Mouse (Mus musculus): ENCODE measurements around the gene Rcan2. TPM values are rescaled to one million over a fixed set of nuclear protein-coding genes. Genes with fewer than 3 reads are reported as not detected.

Rcan2 gene
- polyA plus RNA-seq, 1 experiment from 2014 or later = 37.6 TPM

GRCm38 (mm10) chr17:43916128-43916527 is 115.0 kb downstream of the Rcan2 start:
- Histone ChIP-seq H3K9ac (ENCODE audit: low read depth, low read length) (no peak overlapping the region), H3K27ac (ENCODE audit: low read depth, low read length) (no peak overlapping the region), H3K4me1 (replicated peaks; ENCODE audit: control insufficient read depth, insufficient read depth, low read length) (no peaks in the 10 kb centered on the region), H3K4me2 (replicated peaks; ENCODE audit: low read depth, low read length) (no peak overlapping the region), H3K9me3 (ENCODE audit: control insufficient read depth, low read length) (no peaks in the 10 kb centered on the region), H3K27me3 (ENCODE audit: control insufficient read depth, insufficient read depth, low read length) (no peaks in the 10 kb centered on the region), H3K36me3 (ENCODE audit: control insufficient read depth, insufficient read depth, low read length) (no peaks in the 10 kb centered on the region), H3K4me3 (ENCODE audit: low read depth, low read length) (no peak overlapping the region)
- no peak for ATAC-seq (ENCODE audit: low FRiP score)
- 81% methylated on average over 8 of the region's 8 CpGs for WGBS
- DNase-seq (ENCODE audit: low spot score) = no peak

DNA sequence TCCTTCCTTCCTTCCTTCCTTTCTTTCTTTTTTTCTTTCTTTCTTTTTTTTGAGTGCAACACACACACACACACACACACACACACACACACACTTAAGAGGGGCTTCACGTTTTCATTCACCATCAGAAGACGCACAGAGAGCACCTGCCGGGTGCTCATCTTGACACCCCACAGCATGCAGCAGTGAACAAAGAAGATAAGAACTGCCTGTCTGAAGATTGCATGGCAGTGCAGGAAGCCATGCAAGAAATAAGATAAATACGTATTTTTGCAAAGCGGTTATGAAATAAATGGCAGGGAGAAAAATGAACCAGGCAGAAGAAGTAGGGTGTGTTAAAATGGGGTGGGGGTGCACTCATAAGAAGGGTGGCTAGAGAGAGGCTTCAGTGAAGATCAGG is 116.0 kb downstream of the Rcan2 start:
- DNase-seq (ENCODE audit: low spot score) = no peak
- Histone ChIP-seq H3K4me3 (ENCODE audit: low read depth, low read length) (no peak overlapping the region), H3K36me3 (ENCODE audit: control insufficient read depth, insufficient read depth, low read length) (no peaks in the 10 kb centered on the region), H3K9me3 (ENCODE audit: control insufficient read depth, low read length) (no peaks in the 10 kb centered on the region), H3K27ac (ENCODE audit: low read depth, low read length) (no peak overlapping the region), H3K4me1 (replicated peaks; ENCODE audit: control insufficient read depth, insufficient read depth, low read length) (no peaks in the 10 kb centered on the region), H3K9ac (ENCODE audit: low read depth, low read length) (no peak overlapping the region), H3K4me2 (replicated peaks; ENCODE audit: low read depth, low read length) (no peak overlapping the region), H3K27me3 (ENCODE audit: control insufficient read depth, insufficient read depth, low read length) (no peaks in the 10 kb centered on the region)
- ATAC-seq (ENCODE audit: low FRiP score) = no peak
- WGBS = 88% methylated on average over 5 of the region's 5 CpGs

- no peak for DNase-seq (ENCODE audit: low spot score)
- H3K27me3 ChIP-seq (ENCODE audit: control insufficient read depth, insufficient read depth, low read length) = no peaks in the 10 kb centered on the region
- H3K36me3 ChIP-seq (ENCODE audit: control insufficient read depth, insufficient read depth, low read length) = no peaks in the 10 kb centered on the region
- no peak overlapping the region for H3K9ac ChIP-seq (ENCODE audit: low read depth, low read length)
- no peak overlapping the region for H3K27ac ChIP-seq (ENCODE audit: low read depth, low read length)
- ATAC-seq (ENCODE audit: low FRiP score) = no peak
- H3K4me3 ChIP-seq (ENCODE audit: low read depth, low read length) = no peak overlapping the region
- H3K4me2 ChIP-seq (replicated peaks; ENCODE audit: low read depth, low read length) = no peak overlapping the region
- H3K4me1 ChIP-seq (replicated peaks; ENCODE audit: control insufficient read depth, insufficient read depth, low read length) = no peaks in the 10 kb centered on the region
- 86% methylated on average over 4 of the region's 4 CpGs for WGBS
- H3K9me3 ChIP-seq (ENCODE audit: control insufficient read depth, low read length) = no peaks in the 10 kb centered on the region
These were observed 128.7 kb downstream of the Rcan2 start for GRCm38 (mm10) chr17:43929856-43930255.

DNA sequence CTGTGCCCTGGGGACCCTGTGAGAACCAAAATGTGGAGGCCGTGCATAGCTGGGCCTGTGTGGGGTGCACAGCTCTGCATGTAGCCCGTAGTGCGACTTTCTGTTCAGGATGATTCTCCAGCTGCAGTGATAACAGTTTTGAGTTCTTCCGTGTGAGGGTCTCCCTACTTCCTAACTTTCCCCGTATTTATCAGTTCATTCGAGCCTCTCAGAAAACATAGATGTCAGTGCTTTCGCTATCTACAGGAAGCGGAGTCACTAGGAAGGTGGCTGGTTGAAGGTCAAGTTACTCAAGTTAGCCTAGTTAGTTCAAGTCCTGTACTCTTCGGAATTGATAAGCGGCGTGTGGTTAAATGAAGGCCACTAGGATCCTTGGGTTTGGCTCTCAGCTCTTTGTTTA is 130.6 kb downstream of the Rcan2 start:
- H3K27me3 ChIP-seq (ENCODE audit: control insufficient read depth, insufficient read depth, low read length) = no peaks in the 10 kb centered on the region
- H3K36me3 ChIP-seq (ENCODE audit: control insufficient read depth, insufficient read depth, low read length) = no peaks in the 10 kb centered on the region
- no peaks in the 10 kb centered on the region for H3K9me3 ChIP-seq (ENCODE audit: control insufficient read depth, low read length)
- no peak overlapping the region for H3K4me2 ChIP-seq (replicated peaks; ENCODE audit: low read depth, low read length)
- DNase-seq (ENCODE audit: low spot score) = no peak
- H3K9ac ChIP-seq (ENCODE audit: low read depth, low read length) = no peak overlapping the region
- WGBS = 98% methylated on average over 11 of the region's 11 CpGs
- no peaks in the 10 kb centered on the region for H3K4me1 ChIP-seq (replicated peaks; ENCODE audit: control insufficient read depth, insufficient read depth, low read length)
- H3K27ac ChIP-seq (ENCODE audit: low read depth, low read length) = no peak overlapping the region
- ATAC-seq (ENCODE audit: low FRiP score) = no peak
- no peak overlapping the region for H3K4me3 ChIP-seq (ENCODE audit: low read depth, low read length)

GRCm38 (mm10) chr17:43934056-43934455 is 132.9 kb downstream of the Rcan2 start:
- 81% methylated on average over 9 of the region's 9 CpGs for WGBS
- Histone ChIP-seq H3K27me3 (ENCODE audit: control insufficient read depth, insufficient read depth, low read length) (no peaks in the 10 kb centered on the region), H3K4me2 (replicated peaks; ENCODE audit: low read depth, low read length) (no peak overlapping the region), H3K36me3 (ENCODE audit: control insufficient read depth, insufficient read depth, low read length) (no peaks in the 10 kb centered on the region), H3K4me1 (replicated peaks; ENCODE audit: control insufficient read depth, insufficient read depth, low read length) (no peaks in the 10 kb centered on the region), H3K9me3 (ENCODE audit: control insufficient read depth, low read length) (no peaks in the 10 kb centered on the region), H3K9ac (ENCODE audit: low read depth, low read length) (no peak overlapping the region), H3K4me3 (ENCODE audit: low read depth, low read length) (no peak overlapping the region), H3K27ac (ENCODE audit: low read depth, low read length) (no peak overlapping the region)
- DNase-seq (ENCODE audit: low spot score) (no peak), ATAC-seq (ENCODE audit: low FRiP score) (no peak)

DNA sequence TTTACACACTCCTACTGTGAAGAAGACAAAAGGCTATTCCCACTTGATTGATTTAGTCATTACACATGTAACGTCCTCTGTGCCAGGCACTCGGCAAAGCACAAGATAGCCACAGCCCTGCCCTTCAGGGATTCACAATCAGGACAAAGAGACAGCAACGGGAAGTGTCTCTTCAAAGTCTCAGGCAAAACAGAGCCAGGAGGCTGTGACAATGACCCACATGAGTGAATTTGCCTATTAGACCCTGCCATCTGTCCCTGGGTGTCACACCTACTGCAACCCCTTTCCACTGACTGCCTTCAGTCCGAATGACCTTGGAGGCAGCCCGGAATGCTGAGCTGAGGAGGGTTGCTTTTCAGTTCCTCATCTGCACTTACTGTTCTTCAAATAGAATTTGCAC is 151.1 kb downstream of the Rcan2 start:
- Histone ChIP-seq H3K9me3 (ENCODE audit: control insufficient read depth, low read length) (no peaks in the 10 kb centered on the region), H3K36me3 (ENCODE audit: control insufficient read depth, insufficient read depth, low read length) (no peaks in the 10 kb centered on the region), H3K27me3 (ENCODE audit: control insufficient read depth, insufficient read depth, low read length) (no peaks in the 10 kb centered on the region), H3K4me1 (replicated peaks; ENCODE audit: control insufficient read depth, insufficient read depth, low read length) (peaks cover 3% of the 10 kb centered on the region; the same call in 1 of the 2 replicates), H3K4me3 (ENCODE audit: low read depth, low read length) (no peak overlapping the region), H3K9ac (ENCODE audit: low read depth, low read length) (peak overlapping the region; percentile 53), H3K27ac (ENCODE audit: low read depth, low read length) (peak overlapping the region; percentile 82), H3K4me2 (replicated peaks; ENCODE audit: low read depth, low read length) (peak overlapping the region; percentile 33)
- WGBS = 17% methylated on average over 5 of the region's 5 CpGs
- DNase-seq (ENCODE audit: low spot score) = peak; percentile 61
- peak; percentile 82 for ATAC-seq (ENCODE audit: low FRiP score)

DNA sequence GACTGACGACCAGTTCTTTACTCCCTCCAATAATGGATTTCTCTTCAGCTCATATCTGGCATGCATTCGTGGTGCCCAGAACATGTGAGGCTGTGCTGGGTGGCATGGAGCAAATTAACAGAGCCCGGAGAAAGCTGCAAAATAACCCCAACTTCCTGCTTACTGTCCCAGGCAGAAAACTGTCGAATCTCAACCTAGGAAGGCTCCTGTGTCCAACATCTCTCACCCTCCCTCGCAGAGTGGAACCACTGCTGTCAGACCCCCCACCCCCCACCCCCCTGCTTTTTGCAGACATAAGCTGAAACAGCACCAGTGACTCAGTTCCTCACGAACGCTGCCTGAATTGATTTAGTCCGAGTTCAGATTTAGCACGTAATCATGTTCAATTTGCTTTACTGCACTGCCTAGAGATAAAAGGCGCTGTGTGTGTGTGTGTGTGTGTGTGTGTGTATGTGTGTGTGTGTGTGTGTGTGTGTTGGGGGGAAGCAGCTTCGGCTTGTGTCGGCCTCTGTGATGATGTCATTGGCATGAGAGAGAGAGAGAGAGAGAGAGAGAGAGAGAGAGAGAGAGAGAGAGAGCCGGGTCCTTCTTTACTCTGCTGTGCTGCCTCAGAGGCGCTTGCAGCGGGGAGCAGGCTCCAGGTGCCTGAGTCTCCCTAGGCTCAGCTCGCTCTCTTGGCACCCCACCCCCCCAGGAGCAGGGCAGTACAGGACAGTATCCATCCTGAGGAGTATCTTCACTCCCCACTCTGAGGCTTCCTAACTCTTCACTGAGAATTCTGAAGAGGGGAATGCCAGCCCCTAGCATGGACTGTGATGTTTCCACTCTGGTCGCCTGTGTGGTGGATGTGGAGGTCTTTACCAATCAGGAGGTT is 151.7 kb downstream of the Rcan2 start:
- peak; percentile 56 for DNase-seq (ENCODE audit: low spot score)
- Histone ChIP-seq H3K4me1 (replicated peaks; ENCODE audit: control insufficient read depth, insufficient read depth, low read length) (peaks cover 3% of the 10 kb centered on the region; the same call in 1 of the 2 replicates), H3K9ac (ENCODE audit: low read depth, low read length) (peak overlapping the region; percentile 53), H3K27me3 (ENCODE audit: control insufficient read depth, insufficient read depth, low read length) (no peaks in the 10 kb centered on the region), H3K36me3 (ENCODE audit: control insufficient read depth, insufficient read depth, low read length) (no peaks in the 10 kb centered on the region), H3K4me3 (ENCODE audit: low read depth, low read length) (peak overlapping the region; percentile 26), H3K27ac (ENCODE audit: low read depth, low read length) (peak overlapping the region; percentile 82), H3K9me3 (ENCODE audit: control insufficient read depth, low read length) (no peaks in the 10 kb centered on the region), H3K4me2 (replicated peaks; ENCODE audit: low read depth, low read length) (peak overlapping the region; percentile 33)
- 36% methylated on average over 12 of the region's 17 CpGs for WGBS
- ATAC-seq (ENCODE audit: low FRiP score) = peak; percentile 84

- H3K36me3 ChIP-seq (ENCODE audit: control insufficient read depth, insufficient read depth, low read length) = no peaks in the 10 kb centered on the region
- DNase-seq (ENCODE audit: low spot score) = no peak
- H3K9ac ChIP-seq (ENCODE audit: low read depth, low read length) = peak overlapping the region; percentile 53
- 63% methylated on average over 10 of the region's 10 CpGs for WGBS
- no peaks in the 10 kb centered on the region for H3K27me3 ChIP-seq (ENCODE audit: control insufficient read depth, insufficient read depth, low read length)
- H3K4me2 ChIP-seq (replicated peaks; ENCODE audit: low read depth, low read length) = peak overlapping the region; percentile 33
- H3K27ac ChIP-seq (ENCODE audit: low read depth, low read length) = peak overlapping the region; percentile 82; the same call in 1 of the 2 replicates
- ATAC-seq (ENCODE audit: low FRiP score) = peak; percentile 32
- no peaks in the 10 kb centered on the region for H3K9me3 ChIP-seq (ENCODE audit: control insufficient read depth, low read length)
- H3K4me3 ChIP-seq (ENCODE audit: low read depth, low read length) = peak overlapping the region; percentile 26
- H3K4me1 ChIP-seq (replicated peaks; ENCODE audit: control insufficient read depth, insufficient read depth, low read length) = peaks cover 3% of the 10 kb centered on the region; the same call in 1 of the 2 replicates
These were observed 152.4 kb downstream of the Rcan2 start for GRCm38 (mm10) chr17:43953535-43953918.

GRCm38 (mm10) chr17:43959797-43960196 is 158.6 kb downstream of the Rcan2 start:
- no peaks in the 10 kb centered on the region for H3K4me1 ChIP-seq (replicated peaks; ENCODE audit: control insufficient read depth, insufficient read depth, low read length)
- DNase-seq (ENCODE audit: low spot score) (no peak), ATAC-seq (ENCODE audit: low FRiP score) (no peak)
- no peak overlapping the region for H3K4me3 ChIP-seq (ENCODE audit: low read depth, low read length)
- H3K27ac ChIP-seq (ENCODE audit: low read depth, low read length) = no peak overlapping the region
- H3K4me2 ChIP-seq (replicated peaks; ENCODE audit: low read depth, low read length) = no peak overlapping the region
- whole genome bisulfite sequencing = 86% methylated on average over 3 of the region's 3 CpGs
- H3K9ac ChIP-seq (ENCODE audit: low read depth, low read length) = no peak overlapping the region
- no peaks in the 10 kb centered on the region for H3K36me3 ChIP-seq (ENCODE audit: control insufficient read depth, insufficient read depth, low read length)
- no peaks in the 10 kb centered on the region for H3K27me3 ChIP-seq (ENCODE audit: control insufficient read depth, insufficient read depth, low read length)
- no peaks in the 10 kb centered on the region for H3K9me3 ChIP-seq (ENCODE audit: control insufficient read depth, low read length)
